Mouse (Mus musculus) testis, adult 2 months (tissue): ENCODE measurements around the gene Camta1.

ENCODE experiments used
- CTCF ChIP-seq: fragments of 200-500 bp; IDR thresholded peaks from 2 replicates; pipeline ENCODE4 v1.5.1; 2012; ENCODE audit warnings: low read depth, mild to moderate bottlenecking, inconsistent platforms, low read length, moderate library complexity; ENCODE audit not compliant: control insufficient read depth, insufficient read depth, insufficient replicate concordance
- POLR2A ChIP-seq: fragments of 200-500 bp; IDR thresholded peaks from 2 replicates; pipeline ENCODE4 v1.6.1; 2012; ENCODE audit warnings: low read depth, mild to moderate bottlenecking, inconsistent platforms, low read length, moderate library complexity; ENCODE audit not compliant: control insufficient read depth

- TF ChIP-seq CTCF, result no peak
- no peak for TF ChIP-seq POLR2A
These were observed 786.9 kb downstream of the Camta1 start for GRCm38 (mm10) chr4:151074817-151075216.
